Mouse (Mus musculus): Measurements from ENCODE around the gene Ifi206.

DNA sequence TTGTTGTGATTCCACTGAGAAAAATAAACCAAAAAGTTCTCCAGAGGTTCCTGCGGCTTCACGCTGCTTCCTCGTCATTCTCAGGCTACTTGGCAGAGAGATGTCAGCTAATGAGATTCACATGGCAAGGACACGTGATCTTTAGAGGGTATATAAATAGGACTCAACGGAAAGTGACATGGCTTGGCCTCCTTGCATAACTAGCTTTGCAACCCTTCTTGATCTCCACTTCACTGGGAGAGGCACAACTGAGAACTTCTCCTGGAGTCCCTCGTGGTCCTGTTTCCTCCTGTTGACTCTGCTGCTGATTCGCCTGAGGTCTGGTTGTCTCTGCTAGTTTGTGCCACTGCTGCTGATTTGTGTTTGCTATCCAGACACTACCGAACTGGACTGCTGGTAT is 63.5 kb downstream of the Ifi206 start:
- TF ChIP-seq CTCF (IDR thresholded peaks at IDR 0.05; ENCODE audit: low read depth) (no peak), EP300 (optimal IDR thresholded peaks at IDR 0.05) (no peak)
